Mouse (Mus musculus): Measurements from ENCODE around the gene Ccz1. TPM values are rescaled to one million over a fixed set of nuclear protein-coding genes. Genes with fewer than 3 reads are reported as not detected.

Ccz1 gene
- polyA plus RNA-seq, 2 experiments, result 21.9 to 46.8 TPM

- H3K27ac ChIP-seq, result no peak overlapping the region
- ATAC-seq (ENCODE audit: insufficient read depth), result no peak
- no peak for TF ChIP-seq CTCF (IDR thresholded peaks at IDR 0.05; ENCODE audit: low read depth)
- no peak for TF ChIP-seq EP300 (IDR thresholded peaks at IDR 0.05; ENCODE audit: low read depth)
- H3K9ac ChIP-seq (replicated peaks), result no peak overlapping the region
- H3K27me3 ChIP-seq (ENCODE audit: control insufficient read depth, insufficient read depth, low read length), result no peaks in the 10 kb centered on the region
- no peaks in the 10 kb centered on the region for H3K4me1 ChIP-seq (replicated peaks; ENCODE audit: control insufficient read depth in 2 of 2, insufficient read depth in 2 of 2, low read length in 1 of 2)
- no peaks in the 10 kb centered on the region for H3K9me3 ChIP-seq (ENCODE audit: control insufficient read depth, low read length)
- WGBS (ENCODE audit: insufficient replicate concordance), result 36% methylated on average over 5 of the region's 5 CpGs
- DNase-seq (ENCODE audit: low read depth in 3 of 3, low spot score in 3 of 3), result no peak
- H3K4me2 ChIP-seq (ENCODE audit: low read depth), result no peak overlapping the region
- H3K36me3 ChIP-seq (replicated peaks; ENCODE audit: control insufficient read depth, insufficient read depth, low read depth), result no peaks in the 10 kb centered on the region
- H3K4me3 ChIP-seq (ENCODE audit: insufficient read depth in 1 of 2, low read depth in 2 of 2, low read length in 2 of 2), result no peak overlapping the region
These were observed 64.7 kb downstream of the Ccz1 start for GRCm38 (mm10) chr5:143950016-143950415.

DNA sequence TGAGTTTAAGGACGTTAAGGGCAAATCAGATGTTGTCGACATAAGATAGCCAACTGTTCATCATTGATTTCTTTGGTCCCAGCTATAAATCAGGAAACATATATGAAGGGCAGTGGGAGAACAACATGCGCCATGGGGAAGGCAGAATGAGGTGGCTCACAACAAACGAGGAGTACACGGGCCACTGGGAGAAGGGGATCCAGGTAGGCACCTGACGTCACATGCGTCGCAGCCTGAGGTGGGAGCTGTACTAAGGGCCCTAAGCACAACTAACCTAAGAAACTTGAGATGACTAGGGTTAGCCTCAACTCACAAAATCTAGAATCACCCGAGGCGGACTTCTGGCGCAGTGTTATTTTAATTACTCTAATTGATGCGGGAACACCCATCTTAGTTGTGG is 66.3 kb downstream of the Ccz1 start:
- DNase-seq (ENCODE audit: low read depth in 3 of 3, low spot score in 3 of 3) (no peak), ATAC-seq (ENCODE audit: insufficient read depth) (no peak)
- Histone ChIP-seq H3K4me3 (ENCODE audit: insufficient read depth in 1 of 2, low read depth in 2 of 2, low read length in 2 of 2) (no peak overlapping the region), H3K4me2 (ENCODE audit: low read depth) (no peak overlapping the region), H3K27me3 (ENCODE audit: control insufficient read depth, insufficient read depth, low read length) (no peaks in the 10 kb centered on the region), H3K36me3 (replicated peaks; ENCODE audit: control insufficient read depth, insufficient read depth, low read depth) (no peaks in the 10 kb centered on the region), H3K27ac (no peak overlapping the region), H3K4me1 (replicated peaks; ENCODE audit: control insufficient read depth in 2 of 2, insufficient read depth in 2 of 2, low read length in 1 of 2) (no peaks in the 10 kb centered on the region), H3K9ac (replicated peaks) (no peak overlapping the region), H3K9me3 (ENCODE audit: control insufficient read depth, low read length) (no peaks in the 10 kb centered on the region)
- WGBS (ENCODE audit: insufficient replicate concordance), result 71% methylated on average over 12 of the region's 12 CpGs
- no peak for TF ChIP-seq EP300 (IDR thresholded peaks at IDR 0.05; ENCODE audit: low read depth)
- TF ChIP-seq CTCF (IDR thresholded peaks at IDR 0.05; ENCODE audit: low read depth), result no peak

DNA sequence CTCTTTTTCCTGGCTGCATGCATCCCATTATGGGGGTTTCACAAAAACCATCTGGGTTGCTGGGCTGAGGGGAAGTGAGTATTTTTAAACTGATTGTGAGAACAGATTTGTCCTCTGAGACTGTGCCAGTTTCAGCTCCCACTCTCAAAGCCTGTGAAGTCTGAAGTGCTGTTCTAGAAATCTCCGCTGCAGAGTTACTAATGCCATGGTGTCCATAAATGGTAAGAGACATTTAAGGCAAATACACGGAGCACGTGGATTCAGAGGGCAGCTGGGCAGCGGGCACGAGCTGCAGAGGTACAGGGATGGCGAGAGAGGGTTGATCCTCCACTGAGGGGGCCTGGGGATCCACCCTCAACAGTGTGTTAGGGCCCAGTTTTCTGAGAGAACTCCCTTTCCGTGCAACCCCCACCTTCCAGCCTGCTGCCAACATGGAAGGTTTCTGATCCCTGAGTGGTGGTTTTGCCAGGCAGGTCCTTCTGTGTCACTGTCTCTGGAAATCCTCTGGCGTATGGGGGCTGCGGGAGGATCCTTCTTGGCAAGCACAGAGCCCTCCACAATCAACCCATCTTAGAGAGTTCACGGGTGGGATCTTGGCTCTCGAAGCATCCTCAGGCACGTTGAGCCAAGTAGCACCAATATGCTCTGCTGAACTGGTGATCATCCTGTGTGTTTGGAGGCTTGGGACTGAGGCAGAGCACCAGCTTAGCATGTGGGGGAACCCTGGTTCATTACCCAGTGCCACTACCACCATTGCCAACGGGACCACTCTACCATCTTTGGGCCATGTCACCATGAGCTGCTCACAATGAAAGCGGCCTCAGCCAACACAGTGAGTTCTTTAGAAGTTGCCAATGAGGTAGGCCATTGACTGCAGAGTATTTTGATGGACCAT is 71.2 kb downstream of the Ccz1 start:
- Histone ChIP-seq H3K4me2 (ENCODE audit: low read depth) (no peak overlapping the region), H3K9ac (replicated peaks) (no peak overlapping the region), H3K9me3 (ENCODE audit: control insufficient read depth, low read length) (no peaks in the 10 kb centered on the region), H3K36me3 (replicated peaks; ENCODE audit: control insufficient read depth, insufficient read depth, low read depth) (no peaks in the 10 kb centered on the region), H3K27me3 (ENCODE audit: control insufficient read depth, insufficient read depth, low read length) (no peaks in the 10 kb centered on the region), H3K4me3 (ENCODE audit: insufficient read depth in 1 of 2, low read depth in 2 of 2, low read length in 2 of 2) (no peak overlapping the region), H3K27ac (no peak overlapping the region), H3K4me1 (replicated peaks; ENCODE audit: control insufficient read depth in 2 of 2, insufficient read depth in 2 of 2, low read length in 1 of 2) (no peaks in the 10 kb centered on the region)
- TF ChIP-seq CTCF (IDR thresholded peaks at IDR 0.05; ENCODE audit: low read depth) (no peak), EP300 (IDR thresholded peaks at IDR 0.05; ENCODE audit: low read depth) (no peak)
- 69% methylated on average over 14 of the region's 14 CpGs for WGBS (ENCODE audit: insufficient replicate concordance)
- DNase-seq (ENCODE audit: low read depth in 3 of 3, low spot score in 3 of 3) (no peak), ATAC-seq (ENCODE audit: insufficient read depth) (no peak)

- WGBS (ENCODE audit: insufficient replicate concordance), result 10% methylated on average over 10 of the region's 10 CpGs
- no peak overlapping the region for H3K4me3 ChIP-seq (ENCODE audit: insufficient read depth in 1 of 2, low read depth in 2 of 2, low read length in 2 of 2)
- H3K4me2 ChIP-seq (ENCODE audit: low read depth), result no peak overlapping the region
- TF ChIP-seq CTCF (IDR thresholded peaks at IDR 0.05; ENCODE audit: low read depth), result no peak
- TF ChIP-seq EP300 (IDR thresholded peaks at IDR 0.05; ENCODE audit: low read depth), result no peak
- no peak overlapping the region for H3K27ac ChIP-seq
- no peak for DNase-seq (ENCODE audit: low read depth in 3 of 3, low spot score in 3 of 3)
- H3K4me1 ChIP-seq (replicated peaks; ENCODE audit: control insufficient read depth in 2 of 2, insufficient read depth in 2 of 2, low read length in 1 of 2), result peaks cover 0 to 4% of the 10 kb centered on the region in 2 experiments; a peak in 1 of 4 replicates
- no peak overlapping the region for H3K9ac ChIP-seq (replicated peaks)
- no peaks in the 10 kb centered on the region for H3K9me3 ChIP-seq (ENCODE audit: control insufficient read depth, low read length)
- no peaks in the 10 kb centered on the region for H3K27me3 ChIP-seq (ENCODE audit: control insufficient read depth, insufficient read depth, low read length)
- H3K36me3 ChIP-seq (replicated peaks; ENCODE audit: control insufficient read depth, insufficient read depth, low read depth), result no peaks in the 10 kb centered on the region
- ATAC-seq (ENCODE audit: insufficient read depth), result no peak
These were observed 73.1 kb downstream of the Ccz1 start for GRCm38 (mm10) chr5:143941588-143941987.

Other genes with a start within 250 kb of the Ccz1 start
- gene Eif2ak1, start 197.1 kb downstream of the Ccz1 start, polyA plus RNA-seq (2012; rRNA removed), result 39.8 and 44.3 TPM in 2 replicates
- 108 and 112 TPM in 2 replicates for gene Eif2ak1, start 197.1 kb downstream of the Ccz1 start, polyA plus RNA-seq (2014; fragmentation: Nextera tagmentation; extraction: Ambion mirVana)
- 0.03 and 0.04 TPM in 2 replicates for gene Ankrd61, start 117.2 kb downstream of the Ccz1 start, polyA plus RNA-seq (2012; rRNA removed)
- gene Ankrd61, start 117.2 kb downstream of the Ccz1 start, polyA plus RNA-seq (2014; fragmentation: Nextera tagmentation; extraction: Ambion mirVana), result 0.13 and 0.27 TPM in 2 replicates
- 44.6 and 59.1 TPM in 2 replicates for gene Aimp2, start 105.0 kb downstream of the Ccz1 start, polyA plus RNA-seq (2012; rRNA removed)
- 45.0 and 45.6 TPM in 2 replicates for gene Aimp2, start 105.0 kb downstream of the Ccz1 start, polyA plus RNA-seq (2014; fragmentation: Nextera tagmentation; extraction: Ambion mirVana)
- 4.1 and 6.7 TPM in 2 replicates for gene Pms2, start 104.9 kb downstream of the Ccz1 start, polyA plus RNA-seq (2012; rRNA removed)
- 13.6 and 15.7 TPM in 2 replicates for gene Pms2, start 104.9 kb downstream of the Ccz1 start, polyA plus RNA-seq (2014; fragmentation: Nextera tagmentation; extraction: Ambion mirVana)
- 0.51 and 0.59 TPM in 2 replicates for gene Gm42421, start 86.7 kb downstream of the Ccz1 start, polyA plus RNA-seq (2012; rRNA removed)
- gene Gm42421, start 86.7 kb downstream of the Ccz1 start, polyA plus RNA-seq (2014; fragmentation: Nextera tagmentation; extraction: Ambion mirVana), result 0.20 and 0.24 TPM in 2 replicates
- gene Rsph10b, start 81.8 kb downstream of the Ccz1 start, polyA plus RNA-seq (2012; rRNA removed), result 0.19 and 0.44 TPM in 2 replicates
- 0.21 and 0.66 TPM in 2 replicates for gene Rsph10b, start 81.8 kb downstream of the Ccz1 start, polyA plus RNA-seq (2014; fragmentation: Nextera tagmentation; extraction: Ambion mirVana)
- gene Ocm, start 11.8 kb upstream of the Ccz1 start, polyA plus RNA-seq (2012; rRNA removed), result not detected in 2 replicates
- gene Ocm, start 11.8 kb upstream of the Ccz1 start, polyA plus RNA-seq (2014; fragmentation: Nextera tagmentation; extraction: Ambion mirVana), result not detected in 2 replicates
- gene Lmtk2, start 85.6 kb upstream of the Ccz1 start, polyA plus RNA-seq (2012; rRNA removed), result 2.4 and 2.9 TPM in 2 replicates
- 1.5 and 1.7 TPM in 2 replicates for gene Lmtk2, start 85.6 kb upstream of the Ccz1 start, polyA plus RNA-seq (2014; fragmentation: Nextera tagmentation; extraction: Ambion mirVana)
- 0.39 and 0.42 TPM in 2 replicates for gene Bhlha15, start 175.4 kb upstream of the Ccz1 start, polyA plus RNA-seq (2012; rRNA removed)
- gene Bhlha15, start 175.4 kb upstream of the Ccz1 start, polyA plus RNA-seq (2014; fragmentation: Nextera tagmentation; extraction: Ambion mirVana), result 0.28 and 0.38 TPM in 2 replicates
- 2.0 and 2.6 TPM in 2 replicates for gene Tecpr1, start 208.7 kb upstream of the Ccz1 start, polyA plus RNA-seq (2012; rRNA removed)
- gene Tecpr1, start 208.7 kb upstream of the Ccz1 start, polyA plus RNA-seq (2014; fragmentation: Nextera tagmentation; extraction: Ambion mirVana), result 1.3 and 1.4 TPM in 2 replicates
- gene Bri3, start 229.6 kb upstream of the Ccz1 start, polyA plus RNA-seq (2012; rRNA removed), result 9.0 and 12.1 TPM in 2 replicates
- 15.9 and 18.5 TPM in 2 replicates for gene Bri3, start 229.6 kb upstream of the Ccz1 start, polyA plus RNA-seq (2014; fragmentation: Nextera tagmentation; extraction: Ambion mirVana)